Mouse (Mus musculus): Measurements from ENCODE around the gene Frmd4b. TPM values are rescaled to one million over a fixed set of nuclear protein-coding genes. Genes with fewer than 3 reads are reported as not detected.

Gene Frmd4b
- total RNA-seq, 2 experiments from 2014 or later: 28.0 to 32.5 TPM

- Histone ChIP-seq H3K4me3 (no peak overlapping the region), H3K27ac (no peak overlapping the region)
- DNase-seq (ENCODE audit: low spot score in 2 of 2): no peak
- no peak for TF ChIP-seq CTCF (conservative IDR thresholded peaks at IDR 0.05)
Measured at GRCm38 (mm10) chr6:97507893-97508292, 109.4 kb downstream of the Frmd4b start.

GRCm38 (mm10) chr6:97506141-97506650 is 111.1 kb downstream of the Frmd4b start:
- no peak overlapping the region for H3K27ac ChIP-seq
- 0 out of 2 replicates have a peak overlapping the region, but pooled peaks have one; percentile 8 for H3K4me3 ChIP-seq
- peak; percentile 62 to 78 for DNase-seq (ENCODE audit: low spot score in 2 of 2)
- TF ChIP-seq CTCF (conservative IDR thresholded peaks at IDR 0.05): no peak

GRCm38 (mm10) chr6:97504673-97505072 is 112.7 kb downstream of the Frmd4b start:
- no peak for DNase-seq (ENCODE audit: low spot score in 2 of 2)
- Histone ChIP-seq H3K4me3 (no peak overlapping the region), H3K27ac (no peak overlapping the region)
- TF ChIP-seq CTCF (conservative IDR thresholded peaks at IDR 0.05): no peak

GRCm38 (mm10) chr6:97501000-97501399 is 116.3 kb downstream of the Frmd4b start:
- peak; percentile 63 for TF ChIP-seq CTCF (conservative IDR thresholded peaks at IDR 0.05)
- Histone ChIP-seq H3K4me3 (no peak overlapping the region), H3K27ac (no peak overlapping the region)
- DNase-seq (ENCODE audit: low spot score in 2 of 2): no peak

GRCm38 (mm10) chr6:97500246-97500645 is 117.1 kb downstream of the Frmd4b start:
- no peak for TF ChIP-seq CTCF (conservative IDR thresholded peaks at IDR 0.05)
- Histone ChIP-seq H3K4me3 (no peak overlapping the region), H3K27ac (no peak overlapping the region)
- DNase-seq (ENCODE audit: low spot score in 2 of 2): no peak

- Histone ChIP-seq H3K27ac (no peak overlapping the region), H3K4me3 (no peak overlapping the region)
- DNase-seq (ENCODE audit: low spot score in 2 of 2): no peak
- no peak for TF ChIP-seq CTCF (conservative IDR thresholded peaks at IDR 0.05)
Measured at GRCm38 (mm10) chr6:97496002-97496401, 121.3 kb downstream of the Frmd4b start.

- TF ChIP-seq CTCF (conservative IDR thresholded peaks at IDR 0.05): peak; percentile 61
- no peak overlapping the region for H3K27ac ChIP-seq
- H3K4me3 ChIP-seq: no peak overlapping the region
- no peak for DNase-seq (ENCODE audit: low spot score in 2 of 2)
Measured at GRCm38 (mm10) chr6:97491065-97491464, 126.3 kb downstream of the Frmd4b start.

- Histone ChIP-seq H3K27ac (peak overlapping the region; percentile 81), H3K4me3 (peak overlapping the region; percentile 35; the same call in 1 of the 2 replicates)
- TF ChIP-seq CTCF (conservative IDR thresholded peaks at IDR 0.05): no peak
- DNase-seq (ENCODE audit: low spot score in 2 of 2): peak in 1 of 2 experiments; percentile 37
Measured at GRCm38 (mm10) chr6:97488821-97489220, 128.5 kb downstream of the Frmd4b start.

- H3K27ac ChIP-seq: peak overlapping the region; percentile 81
- no peak for TF ChIP-seq CTCF (conservative IDR thresholded peaks at IDR 0.05)
- DNase-seq (ENCODE audit: low spot score in 2 of 2): no peak
- H3K4me3 ChIP-seq: peak overlapping the region; percentile 35
Measured at GRCm38 (mm10) chr6:97488280-97488679, 129.1 kb downstream of the Frmd4b start.

- peak overlapping the region; percentile 87 for H3K27ac ChIP-seq
- H3K4me3 ChIP-seq: peak overlapping the region; percentile 64
- DNase-seq (ENCODE audit: low spot score in 2 of 2): peak; percentile 56 to 59
- no peak for TF ChIP-seq CTCF (conservative IDR thresholded peaks at IDR 0.05)
Measured at GRCm38 (mm10) chr6:97487535-97488081, 129.7 kb downstream of the Frmd4b start.

- DNase-seq (ENCODE audit: low spot score in 2 of 2): no peak
- Histone ChIP-seq H3K27ac (peak overlapping the region; percentile 87), H3K4me3 (peak overlapping the region; percentile 64)
- TF ChIP-seq CTCF (conservative IDR thresholded peaks at IDR 0.05): no peak
Measured at GRCm38 (mm10) chr6:97486813-97487361, 130.5 kb downstream of the Frmd4b start.

GRCm38 (mm10) chr6:97485886-97486386 is 131.4 kb downstream of the Frmd4b start:
- peak overlapping the region; percentile 64 for H3K4me3 ChIP-seq
- no peak for TF ChIP-seq CTCF (conservative IDR thresholded peaks at IDR 0.05)
- DNase-seq (ENCODE audit: low spot score in 2 of 2): no peak
- H3K27ac ChIP-seq: peak overlapping the region; percentile 87

- Histone ChIP-seq H3K4me3 (no peak overlapping the region), H3K27ac (no peak overlapping the region)
- TF ChIP-seq CTCF (conservative IDR thresholded peaks at IDR 0.05): no peak
- DNase-seq (ENCODE audit: low spot score in 2 of 2): no peak
Measured at GRCm38 (mm10) chr6:97481912-97482311, 135.4 kb downstream of the Frmd4b start.
